Mouse (Mus musculus) heart, postnatal 0 days (tissue): ENCODE data around the gene Gm4763.

Experiments used
- CTCF ChIP-seq: IDR thresholded peaks from 2 replicates; pipeline ENCODE4 v1.5.1; 2016; ENCODE audit warnings: antibody characterized with exemption, control low read depth, low read depth
- EP300 ChIP-seq: IDR thresholded peaks from 2 replicates; pipeline ENCODE4 v1.6.1; 2016; ENCODE audit warnings: antibody characterized with exemption, low read depth

GRCm38 (mm10) chr7:24753476-24753875 lies 26.8 kb upstream of the Gm4763 start:
- TF ChIP-seq CTCF (no peak), EP300 (no peak)
